Mouse (Mus musculus): ENCODE data around the gene Hpd. TPM values are rescaled to one million over a fixed set of nuclear protein-coding genes. Genes with fewer than 3 reads are reported as not detected.

Gene Hpd
- polyA plus RNA-seq, 1 experiment from 2014 or later = not detected

GRCm38 (mm10) chr5:123190912-123191311 lies 8.4 kb upstream of the Hpd start:
- ChIA-PET CTCF (no interaction called here), POLR2A (no interaction called here)
- ATAC-seq = no peak
- TF ChIP-seq CTCF (IDR thresholded peaks at IDR 0.05) = no peak
- DNase-seq (ENCODE audit: low read depth, low spot score) = no peak
- in situ Hi-C loops (cut with MboI; ENCODE audit: low pct_unique_long_range_greater_than_20kb) = loop anchor here (5.0 kb wide), 1 partner anchor 36 kb away; no protein-coding TSS in a partner anchor
- no peaks in the 10 kb centered on the region for H3K27me3 ChIP-seq

DNA sequence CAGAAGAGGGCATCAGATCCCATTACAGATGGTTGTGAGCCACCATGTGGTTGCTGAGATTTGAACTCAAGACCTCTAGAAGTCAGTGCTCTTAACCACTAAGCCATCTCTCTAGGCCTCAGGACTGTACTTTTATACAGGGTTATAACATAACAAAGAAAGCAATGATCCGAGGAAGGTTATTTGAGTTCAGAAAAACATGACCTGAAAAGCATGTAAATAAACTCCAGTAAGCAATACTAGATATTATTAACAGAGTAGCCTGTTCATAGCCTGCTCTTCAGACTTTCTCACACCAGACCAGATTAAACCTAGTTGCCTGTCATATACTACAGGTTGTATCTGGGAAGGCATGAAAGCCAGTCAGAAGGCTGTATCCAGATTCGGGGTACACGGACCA lies 4.8 kb upstream of the Hpd start:
- in situ Hi-C loops (cut with MboI; ENCODE audit: low pct_unique_long_range_greater_than_20kb) = no loop called here
- ChIA-PET CTCF (interaction anchor here (0.7 kb wide), 1 partner anchor 18 kb away, joined by 3 read pairs; the partner anchor contains the start of gene Psmd9), POLR2A (no interaction called here)
- DNase-seq (ENCODE audit: low read depth, low spot score) = no peak
- ATAC-seq = no peak
- peaks cover 7% of the 10 kb centered on the region for H3K27me3 ChIP-seq
- no peak for TF ChIP-seq CTCF (IDR thresholded peaks at IDR 0.05)

DNA sequence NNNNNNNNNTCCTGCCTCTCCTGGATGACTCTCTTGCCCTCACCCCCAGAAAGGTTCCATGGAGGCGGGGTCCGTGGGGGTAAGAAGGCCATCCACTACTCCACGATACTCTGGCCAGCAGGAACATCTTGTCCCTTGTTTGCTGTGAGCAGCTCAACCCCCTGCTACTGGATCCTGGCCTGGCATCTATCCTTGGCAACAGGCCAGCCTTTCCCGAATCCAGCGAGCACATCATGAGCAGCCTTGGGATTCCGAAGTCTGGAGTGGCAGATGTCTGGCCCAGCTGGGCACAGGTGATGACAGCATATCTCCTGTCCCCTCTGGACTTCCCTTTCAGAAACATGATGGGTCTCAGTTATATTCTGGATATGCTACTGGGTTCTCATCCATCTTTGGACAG lies 3.4 kb upstream of the Hpd start:
- ATAC-seq (no peak), DNase-seq (ENCODE audit: low read depth, low spot score) (no peak)
- in situ Hi-C loops (cut with MboI; ENCODE audit: low pct_unique_long_range_greater_than_20kb) = no loop called here
- no peak for TF ChIP-seq CTCF (IDR thresholded peaks at IDR 0.05)
- ChIA-PET CTCF (no interaction called here), POLR2A (no interaction called here)
- H3K27me3 ChIP-seq = peaks cover 7% of the 10 kb centered on the region

DNA sequence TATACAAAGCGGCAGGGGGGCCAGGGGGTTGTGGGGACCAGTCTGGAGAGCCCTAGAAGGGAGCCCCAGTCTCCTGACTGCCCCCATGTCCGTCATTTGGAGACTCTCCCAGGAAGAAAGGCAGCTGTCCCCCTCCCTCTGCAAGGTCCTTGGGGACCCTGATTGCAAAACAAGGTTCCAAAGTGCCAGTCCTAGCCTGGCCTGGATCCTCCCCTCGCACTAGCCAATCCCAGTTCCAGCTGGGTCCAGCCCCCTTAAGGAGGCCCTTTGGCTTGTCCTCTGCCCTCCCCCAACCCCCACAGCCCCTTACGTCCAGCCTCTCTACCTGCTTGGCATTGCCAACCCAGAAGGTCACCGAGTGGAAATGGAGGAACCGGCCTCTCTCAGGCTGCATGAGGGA lies 991 bp downstream of the Hpd start:
- ATAC-seq (no peak), DNase-seq (ENCODE audit: low read depth, low spot score) (no peak)
- TF ChIP-seq CTCF (IDR thresholded peaks at IDR 0.05) = no peak
- in situ Hi-C loops (cut with MboI; ENCODE audit: low pct_unique_long_range_greater_than_20kb) = no loop called here
- peaks cover 15% of the 10 kb centered on the region for H3K27me3 ChIP-seq
- CTCF ChIA-PET = no interaction called here
- POLR2A ChIA-PET = no interaction called here

GRCm38 (mm10) chr5:123180390-123180789 lies 2.1 kb downstream of the Hpd start:
- no peak for TF ChIP-seq CTCF (IDR thresholded peaks at IDR 0.05)
- ATAC-seq (no peak), DNase-seq (ENCODE audit: low read depth, low spot score) (no peak)
- in situ Hi-C loops (cut with MboI; ENCODE audit: low pct_unique_long_range_greater_than_20kb) = no loop called here
- H3K27me3 ChIP-seq = peaks cover 22% of the 10 kb centered on the region
- POLR2A ChIA-PET = interaction anchor here (0.7 kb wide), 1 partner anchor 11 kb away, joined by 3 read pairs; no protein-coding TSS in a partner anchor
- CTCF ChIA-PET = no interaction called here

DNA sequence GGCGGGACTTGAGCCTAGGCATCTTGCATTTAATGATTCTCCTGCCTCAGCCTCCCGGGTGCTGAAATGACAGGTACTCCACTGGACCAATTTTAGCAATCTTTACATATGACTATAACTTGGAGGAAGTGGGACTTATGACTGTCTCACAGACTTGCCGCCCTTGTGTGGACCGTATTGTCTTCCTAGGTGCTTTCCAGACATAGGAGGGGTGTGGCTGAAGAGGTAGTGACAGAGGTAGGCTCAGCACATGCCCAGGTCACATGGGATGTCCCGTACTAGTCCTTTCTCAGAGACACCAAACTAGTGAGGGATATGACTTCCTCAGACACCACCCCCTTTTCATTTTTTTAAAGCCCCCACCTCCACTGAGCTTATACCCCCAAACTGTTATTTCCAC lies 3.7 kb downstream of the Hpd start:
- no peak for TF ChIP-seq CTCF (IDR thresholded peaks at IDR 0.05)
- DNase-seq (ENCODE audit: low read depth, low spot score) (no peak), ATAC-seq (no peak)
- in situ Hi-C loops (cut with MboI; ENCODE audit: low pct_unique_long_range_greater_than_20kb) = no loop called here
- peaks cover 14% of the 10 kb centered on the region for H3K27me3 ChIP-seq
- CTCF ChIA-PET = interaction anchor here (0.7 kb wide), 1 partner anchor 22 kb away, joined by 3 read pairs; no protein-coding TSS in a partner anchor
- POLR2A ChIA-PET = no interaction called here

GRCm38 (mm10) chr5:123171646-123172350 lies 10.7 kb downstream of the Hpd start:
- peaks cover 7% of the 10 kb centered on the region for H3K27me3 ChIP-seq
- ATAC-seq (peak; percentile 60), DNase-seq (ENCODE audit: low read depth, low spot score) (no peak)
- in situ Hi-C loops (cut with MboI; ENCODE audit: low pct_unique_long_range_greater_than_20kb) = loop anchor here (5.0 kb wide), 1 partner anchor 109 kb away; no protein-coding TSS in a partner anchor
- TF ChIP-seq CTCF (IDR thresholded peaks at IDR 0.05) = peak; percentile 99
- ChIA-PET CTCF (interaction anchor here (0.8 to 6.1 kb wide), 10 partner anchors 17 to 202 kb away, joined by 3 to 40 read pairs (median 8); no protein-coding TSS in a partner anchor), POLR2A (interaction anchor here (1.1 kb wide), 1 partner anchor 39 kb away, joined by 3 read pairs; no protein-coding TSS in a partner anchor)

DNA sequence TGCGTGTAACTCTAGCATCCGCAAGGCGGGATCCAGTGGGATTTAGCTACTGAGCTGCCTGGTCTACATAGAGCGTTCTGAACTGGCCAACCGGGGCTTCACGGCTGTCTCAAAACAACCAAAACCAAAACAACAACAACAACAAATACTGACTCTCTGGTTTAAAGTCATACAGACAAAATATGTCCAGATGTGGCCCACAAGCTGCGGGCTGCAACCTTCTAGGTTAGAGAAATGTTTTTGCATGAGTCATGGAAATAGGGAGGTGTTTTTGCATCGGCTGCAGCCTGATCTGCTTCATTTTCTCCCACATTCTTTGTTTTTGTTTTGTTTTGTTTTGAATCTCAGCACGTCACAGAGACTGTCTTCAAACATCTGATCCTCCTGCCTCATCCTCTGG lies 12.2 kb downstream of the Hpd start:
- CTCF ChIA-PET = interaction anchor here (0.7 to 6.1 kb wide), 8 partner anchors 15 to 112 kb away, joined by 4 to 40 read pairs (median 8); partner anchors contain the start of gene Tmem120b
- ATAC-seq (no peak), DNase-seq (ENCODE audit: low read depth, low spot score) (no peak)
- in situ Hi-C loops (cut with MboI; ENCODE audit: low pct_unique_long_range_greater_than_20kb) = loop anchor here (5.0 kb wide), 1 partner anchor 108 kb away; no protein-coding TSS in a partner anchor
- POLR2A ChIA-PET = no interaction called here
- no peak for TF ChIP-seq CTCF (IDR thresholded peaks at IDR 0.05)
- no peaks in the 10 kb centered on the region for H3K27me3 ChIP-seq

GRCm38 (mm10) chr5:123169284-123169683 lies 13.2 kb downstream of the Hpd start, which contains the start of gene Psmd9:
Gene Psmd9, plus strand, starts transcription at chr5:123169413.
- ATAC-seq = no peak
- in situ Hi-C loops (cut with MboI; ENCODE audit: low pct_unique_long_range_greater_than_20kb) = no loop called here
- no peak for TF ChIP-seq CTCF (IDR thresholded peaks at IDR 0.05)
- ChIA-PET CTCF (interaction anchor here (1.0 to 6.1 kb wide), 8 partner anchors 14 to 105 kb away, joined by 3 to 40 read pairs (median 8); partner anchors contain the start of gene Tmem120b), POLR2A (no interaction called here)
- no peaks in the 10 kb centered on the region for H3K27me3 ChIP-seq
- DNase-seq (ENCODE audit: low read depth, low spot score) = no peak

- DNase-seq (ENCODE audit: low read depth, low spot score) = no peak
- no peak for TF ChIP-seq CTCF (IDR thresholded peaks at IDR 0.05)
- in situ Hi-C loops (cut with MboI; ENCODE audit: low pct_unique_long_range_greater_than_20kb) = no loop called here
- CTCF ChIA-PET = interaction anchor here (6.1 kb wide), 1 partner anchor 12 kb away, joined by 40 read pairs; no protein-coding TSS in a partner anchor
- no peak for ATAC-seq
- POLR2A ChIA-PET = interaction anchor here (0.6 to 0.7 kb wide), 2 partner anchors 12 to 44 kb away, joined by 3 read pairs; no protein-coding TSS in a partner anchor
- H3K27me3 ChIP-seq = no peaks in the 10 kb centered on the region
Observed at GRCm38 (mm10) chr5:123167591-123167990, 14.9 kb downstream of the Hpd start.

GRCm38 (mm10) chr5:123166437-123166836 lies 16.1 kb downstream of the Hpd start:
- POLR2A ChIA-PET = no interaction called here
- CTCF ChIA-PET = interaction anchor here (6.1 kb wide), 1 partner anchor 11 kb away, joined by 40 read pairs; no protein-coding TSS in a partner anchor
- DNase-seq (ENCODE audit: low read depth, low spot score) = no peak
- no peak for TF ChIP-seq CTCF (IDR thresholded peaks at IDR 0.05)
- ATAC-seq = no peak
- in situ Hi-C loops (cut with MboI; ENCODE audit: low pct_unique_long_range_greater_than_20kb) = no loop called here
- no peaks in the 10 kb centered on the region for H3K27me3 ChIP-seq
